Comparison of ENCODE assay signal across 24 mouse cellular contexts in the genomic region with DNA sequence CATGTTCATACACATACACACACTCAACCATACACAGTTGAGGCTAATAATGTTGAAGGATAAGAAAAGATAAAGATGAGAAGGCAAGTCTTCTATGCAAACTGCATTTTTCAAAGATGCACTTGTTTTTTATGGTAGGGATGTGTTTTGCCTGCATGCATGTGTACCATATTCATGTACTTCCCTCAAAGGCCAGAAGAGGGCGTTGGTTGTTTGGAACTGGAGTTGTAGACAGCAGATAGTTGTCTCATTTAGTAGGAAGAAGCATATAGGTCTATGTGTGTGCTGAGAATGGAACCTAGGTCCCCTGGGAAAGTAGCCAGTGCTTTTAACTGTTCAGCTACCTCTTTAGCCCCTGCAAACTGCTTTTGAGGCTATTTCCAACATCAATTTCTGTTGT.
DNase-seq lines count a peak whose midpoint lies in the region; ATAC-seq and TF ChIP-seq lines count a peak whose summit lies in the region.
"Had no signal": no experiment of that assay in that cellular context is flagged by ENCODE, and none has a peak within 500 bp of the region (broad histone marks: within the 10 kb centered on the region; RNA-seq: fewer than 3 reads in every experiment).

No protein-coding gene starts in this region.

- no peaks in the 10 kb centered on the region for H3K79me2 ChIP-seq in MEL (ENCODE audit: control insufficient read depth, insufficient read depth, low read length, poor library complexity)

- no peak for ATAC-seq in stomach, postnatal 0 days (ENCODE audit: low FRiP score, low TSS enrichment)
- ATAC-seq in megakaryocyte progenitor cell, adult 5-6 weeks (replicated peaks; ENCODE audit: poor library complexity) = no peak
- ATAC-seq: forebrain, embryonic 14.5 days; inflammation-experienced regulatory T-cells, adult 6 months had no signal

- no peak overlapping the region for H3K4me2 ChIP-seq in stomach, postnatal 0 days (replicated peaks; ENCODE audit: low read depth)
- H3K4me2 ChIP-seq: embryonic facial prominence, embryonic 15.5 days; heart, embryonic 13.5 days; hindbrain, embryonic 12.5 days; midbrain, embryonic 11.5 days had no signal

- no peak for TF ChIP-seq EP300 in MEL (IDR thresholded peaks at IDR 0.05; ENCODE audit: low read depth in 1 of 2, low read length in 2 of 2)
- no peak for TF ChIP-seq EP300 in stomach, postnatal 0 days (optimal IDR thresholded peaks at IDR 0.05)

- H3K27ac ChIP-seq in layer of hippocampus, adult 2 months = no peak overlapping the region
- no peak overlapping the region for H3K27ac ChIP-seq in MEL (ENCODE audit: control insufficient read depth, low read depth, low read length)
- H3K27ac ChIP-seq in stomach, postnatal 0 days (replicated peaks) = no peak overlapping the region
- H3K27ac ChIP-seq: embryonic facial prominence, embryonic 15.5 days; heart, adult 2 months; heart, embryonic 13.5 days; hindbrain, embryonic 12.5 days; left cerebral cortex, adult 2 months; macrophage had no signal

- TF ChIP-seq POLR2A in MEL (IDR thresholded peaks at IDR 0.05; ENCODE audit: control insufficient read depth in 1 of 2, insufficient read depth in 1 of 2, low read depth in 1 of 2, low read length in 2 of 2, poor library complexity in 1 of 2) = no peak

- TF ChIP-seq RAD21 in MEL (IDR thresholded peaks at IDR 0.05; ENCODE audit: low read depth, low read length) = no peak

- peaks cover 0 to 2% of the 10 kb centered on the region in 2 experiments; a peak in 1 of 4 replicates for H3K27me3 ChIP-seq in MEL (ENCODE audit: control insufficient read depth in 1 of 2, insufficient read depth in 2 of 2, low read length in 2 of 2)
- no peaks in the 10 kb centered on the region for H3K27me3 ChIP-seq in stomach, postnatal 0 days (ENCODE audit: control insufficient read depth, insufficient read depth, low read length)
- H3K27me3 ChIP-seq: embryonic facial prominence, embryonic 15.5 days had no signal

- H3K4me3 ChIP-seq in layer of hippocampus, adult 2 months = no peak overlapping the region
- no peak overlapping the region for H3K4me3 ChIP-seq in MEL (ENCODE audit: control insufficient read depth in 1 of 2, insufficient read depth in 1 of 2, low read depth in 2 of 2, low read length in 2 of 2)
- no peak overlapping the region for H3K4me3 ChIP-seq in stomach, postnatal 0 days (ENCODE audit: low read depth, low read length)
- H3K4me3 ChIP-seq: embryonic facial prominence, embryonic 15.5 days; heart, adult 2 months; heart, embryonic 13.5 days; hindbrain, embryonic 12.5 days; left cerebral cortex, adult 2 months had no signal

- H3K4me1 ChIP-seq in MEL (ENCODE audit: control insufficient read depth in 1 of 2, insufficient read depth in 2 of 2, low read length in 2 of 2) = no peaks in the 10 kb centered on the region
- H3K4me1 ChIP-seq in stomach, postnatal 0 days (replicated peaks; ENCODE audit: control insufficient read depth, insufficient read depth) = no peaks in the 10 kb centered on the region; the same call in 1 of the 2 replicates

- H3K36me3 ChIP-seq in MEL (ENCODE audit: control insufficient read depth in 1 of 2, insufficient read depth in 2 of 2, low read length in 2 of 2) = no peaks in the 10 kb centered on the region
- H3K36me3 ChIP-seq in stomach, postnatal 0 days (ENCODE audit: control insufficient read depth, insufficient read depth, low read length) = no peaks in the 10 kb centered on the region
- H3K36me3 ChIP-seq: embryonic facial prominence, embryonic 15.5 days; heart, embryonic 13.5 days; hindbrain, embryonic 12.5 days had no signal

- peak; percentile 44 for TF ChIP-seq CTCF in layer of hippocampus, adult 2 months (conservative IDR thresholded peaks at IDR 0.05)
- TF ChIP-seq CTCF in MEL (IDR thresholded peaks at IDR 0.05 in 2 of 3, conservative IDR thresholded peaks at IDR 0.05 in 1 of 3; ENCODE audit: control insufficient read depth in 1 of 3, insufficient read depth in 1 of 3, low read depth in 2 of 3, low read length in 3 of 3, poor library complexity in 1 of 3, severe bottlenecking in 1 of 3) = peak in 2 of 3 experiments; percentile 25 to 36; a peak in 4 of 6 replicates
- TF ChIP-seq CTCF in stomach, postnatal 0 days (IDR thresholded peaks at IDR 0.05; ENCODE audit: low read depth) = peak; percentile 28

- no peak for DNase-seq in layer of hippocampus, adult 2 months (ENCODE audit: low spot score in 2 of 2)
- DNase-seq in layer of hippocampus, adult 11-12 months (ENCODE audit: low spot score) = no peak
- DNase-seq in thymus, postnatal 0 days (ENCODE audit: low spot score) = peak; percentile 4
- no peak for DNase-seq in thymus, postnatal 25 days
- DNase-seq in MEL (ENCODE audit: low read depth, low spot score) = peak; percentile 12
- DNase-seq in stomach, postnatal 0 days (ENCODE audit: low spot score) = no peak
- DNase-seq in kidney, adult 9 months = no peak
- DNase-seq: adrenal gland, postnatal 25 days; cerebellum, adult 9-10 months; gastrocnemius, postnatal 14 days; heart, adult 2 months; heart, postnatal 14 days; kidney, postnatal 4 days; left cerebral cortex, postnatal 4 days; lung, adult 2 months had no signal

- WGBS in stomach, postnatal 0 days = 6% methylated on average over 1 of the region's 1 CpGs

- no peak overlapping the region for H3K9ac ChIP-seq in MEL (ENCODE audit: control insufficient read depth, low read depth, low read length, poor library complexity, severe bottlenecking)
- no peak overlapping the region for H3K9ac ChIP-seq in stomach, postnatal 0 days (ENCODE audit: low read length)
- H3K9ac ChIP-seq: embryonic facial prominence, embryonic 15.5 days; heart, embryonic 13.5 days; hindbrain, embryonic 12.5 days had no signal

- H3K9me3 ChIP-seq in MEL (replicated peaks; ENCODE audit: insufficient read depth, low read length) = no peaks in the 10 kb centered on the region
- no peaks in the 10 kb centered on the region for H3K9me3 ChIP-seq in stomach, postnatal 0 days (ENCODE audit: control insufficient read depth, low read length)
- H3K9me3 ChIP-seq: embryonic facial prominence, embryonic 15.5 days; heart, embryonic 13.5 days; hindbrain, embryonic 12.5 days had no signal

TF ChIP-seq in MEL, 35 proteins besides CTCF, POLR2A, EP300 and RAD21:
- TF ChIP-seq CHD1 (IDR thresholded peaks at IDR 0.05; ENCODE audit: low read depth, low read length) (no peak), TAL1 (IDR thresholded peaks at IDR 0.05; ENCODE audit: low read length) (no peak), BHLHE40 (IDR thresholded peaks at IDR 0.05; ENCODE audit: borderline replicate concordance, low read depth, low read length) (no peak), TCF12 (IDR thresholded peaks at IDR 0.05; ENCODE audit: low read depth, low read length) (no peak), GABPA (IDR thresholded peaks at IDR 0.05; ENCODE audit: low read depth, low read length) (no peak), TBP (IDR thresholded peaks at IDR 0.05; ENCODE audit: low read depth, low read length) (no peak)

Comparison
In these comparisons a context has a peak if more than half of its experiments do, and no peak if none do; other contexts are left out.
1. DNase-seq: peak in thymus, postnatal 0 days (single experiment) and MEL (single experiment); none in layer of hippocampus, adult 2 months (0 of 2), layer of hippocampus, adult 11-12 months (single experiment), thymus, postnatal 25 days (single experiment), stomach, postnatal 0 days (single experiment) and kidney, adult 9 months (single experiment).
2. Peak in every context shown above with its lines, with median percentiles within 50 percentile points of each other: CTCF ChIP-seq.